Mouse (Mus musculus) limb, embryonic 15.5 days (tissue): ENCODE data around the gene Sdr39u1. TPM values are rescaled to one million over a fixed set of nuclear protein-coding genes. Genes with fewer than 3 reads are reported as not detected.

ENCODE experiments used
- ATAC-seq: fragments of 200-750 bp; cut with Nextera tagmentation; 2 replicates; pipeline ENCODE4 v1.8.0; 2017; ENCODE audit warnings: low read depth, moderate TSS enrichment; ENCODE audit not compliant: insufficient number of reproducible peaks, low FRiP score, low TSS enrichment
- H3K27ac ChIP-seq: fragments of 300-500 bp; sonication (generic); 2 replicates; pipeline ENCODE4 v1.5.1; 2015; ENCODE audit warnings: moderate library complexity, mild to moderate bottlenecking, inconsistent platforms
- H3K27me3 ChIP-seq: fragments of 300-500 bp; sonication (generic); 2 replicates; pipeline ENCODE4 v1.6.1; 2015; ENCODE audit warnings: inconsistent platforms
- H3K36me3 ChIP-seq: fragments of 300-500 bp; sonication (generic); 2 replicates; pipeline ENCODE4 v1.6.1; 2015; ENCODE audit warnings: inconsistent platforms
- H3K4me1 ChIP-seq: fragments of 300-500 bp; sonication (generic); 2 replicates; pipeline ENCODE4 v1.6.1; 2015; ENCODE audit warnings: inconsistent platforms
- H3K4me2 ChIP-seq: fragments of 300-500 bp; sonication (generic); 2 replicates; pipeline ENCODE4 v1.6.1; 2015; ENCODE audit warnings: mild to moderate bottlenecking, inconsistent platforms
- H3K4me3 ChIP-seq: fragments of 300-500 bp; sonication (generic); 2 replicates; pipeline ENCODE4 v1.5.1; 2015; ENCODE audit warnings: mild to moderate bottlenecking, inconsistent platforms
- H3K9ac ChIP-seq: fragments of 300-500 bp; sonication (generic); 2 replicates; pipeline ENCODE4 v1.6.1; 2015; ENCODE audit warnings: inconsistent platforms
- H3K9me3 ChIP-seq: fragments of 300-500 bp; sonication (generic); 2 replicates; pipeline ENCODE4 v1.6.1; 2016; ENCODE audit warnings: inconsistent platforms
- WGBS: fragments of 180-500 bp; shearing (Covaris S2); methylation state at CpG from one replicate; pipeline ENCODE4 v1.1.7; 2015; 5-methylcytosine and 5-hydroxymethylcytosine counted together
- polyA plus RNA-seq: library from polyadenylated mRNA; unstranded; fragments of >200 nt; fragmentation: Nextera tagmentation; extraction: Ambion mirVana; gene quantifications from 2 replicates; pipeline ENCODE4 v1.2.1, GENCODE M21; 2015

Gene Sdr39u1
- polyA plus RNA-seq, 1 experiment from 2014 or later, result 91.0 TPM

- ATAC-seq, result no peak
- peaks cover 17% of the 10 kb centered on the region for H3K4me1 ChIP-seq
- WGBS, result 86% methylated on average over 14 of the region's 14 CpGs
- no peak overlapping the region for H3K4me3 ChIP-seq
- no peak overlapping the region for H3K27ac ChIP-seq
- H3K27me3 ChIP-seq, result no peaks in the 10 kb centered on the region
- H3K36me3 ChIP-seq, result peaks cover 90% of the 10 kb centered on the region
- H3K9ac ChIP-seq, result no peak overlapping the region
- no peak overlapping the region for H3K4me2 ChIP-seq
- no peaks in the 10 kb centered on the region for H3K9me3 ChIP-seq
These were observed 31.7 kb downstream of the Sdr39u1 start for GRCm38 (mm10) chr14:55868230-55869026.

- WGBS, result 35% methylated on average over 4 of the region's 4 CpGs
These were observed 33.1 kb downstream of the Sdr39u1 start for GRCm38 (mm10) chr14:55866962-55867361.

DNA sequence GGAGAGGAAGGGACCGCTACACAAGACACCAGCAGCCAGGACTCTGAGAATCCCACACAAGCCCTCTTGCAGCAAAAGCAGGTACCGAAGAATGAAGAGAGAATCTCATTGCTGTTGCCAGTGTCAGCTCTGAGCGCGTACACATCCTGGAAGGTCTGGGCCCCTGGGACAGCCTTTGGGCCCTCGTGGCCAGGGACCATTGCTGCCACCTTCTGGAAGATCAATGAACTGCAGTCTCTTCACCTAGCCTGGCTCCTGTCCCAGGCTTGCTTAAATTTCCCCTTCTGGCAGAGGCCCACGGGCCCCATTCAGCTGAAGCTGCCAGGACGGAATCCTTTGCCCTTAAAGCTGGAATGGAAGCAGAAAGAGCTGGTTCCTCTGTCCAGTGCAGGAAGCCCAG is 36.3 kb downstream of the Sdr39u1 start:
- 0 out of 2 replicates have a peak, but pooled peaks have one; percentile 64 for ATAC-seq
- peaks cover 43% of the 10 kb centered on the region for H3K4me1 ChIP-seq
- H3K9ac ChIP-seq, result no peak overlapping the region
- no peaks in the 10 kb centered on the region for H3K9me3 ChIP-seq
- no peak overlapping the region for H3K4me3 ChIP-seq
- 0 out of 2 replicates have a peak overlapping the region, but pooled peaks have one; percentile 29 for H3K27ac ChIP-seq
- no peak overlapping the region for H3K4me2 ChIP-seq
- 19% methylated on average over 7 of the region's 7 CpGs for WGBS
- H3K27me3 ChIP-seq, result no peaks in the 10 kb centered on the region
- peaks cover 54% of the 10 kb centered on the region for H3K36me3 ChIP-seq

More at GRCm38 (mm10) chr14:55866962-55867361, 33.1 kb downstream of the Sdr39u1 start:
- no peak overlapping the region for H3K27ac ChIP-seq
- H3K9ac ChIP-seq, result no peak overlapping the region
- no peaks in the 10 kb centered on the region for H3K27me3 ChIP-seq
- no peak overlapping the region for H3K4me3 ChIP-seq
- H3K9me3 ChIP-seq, result no peaks in the 10 kb centered on the region
- peaks cover 85% of the 10 kb centered on the region for H3K36me3 ChIP-seq
- no peak for ATAC-seq
- peaks cover 26% of the 10 kb centered on the region for H3K4me1 ChIP-seq
- no peak overlapping the region for H3K4me2 ChIP-seq

DNA sequence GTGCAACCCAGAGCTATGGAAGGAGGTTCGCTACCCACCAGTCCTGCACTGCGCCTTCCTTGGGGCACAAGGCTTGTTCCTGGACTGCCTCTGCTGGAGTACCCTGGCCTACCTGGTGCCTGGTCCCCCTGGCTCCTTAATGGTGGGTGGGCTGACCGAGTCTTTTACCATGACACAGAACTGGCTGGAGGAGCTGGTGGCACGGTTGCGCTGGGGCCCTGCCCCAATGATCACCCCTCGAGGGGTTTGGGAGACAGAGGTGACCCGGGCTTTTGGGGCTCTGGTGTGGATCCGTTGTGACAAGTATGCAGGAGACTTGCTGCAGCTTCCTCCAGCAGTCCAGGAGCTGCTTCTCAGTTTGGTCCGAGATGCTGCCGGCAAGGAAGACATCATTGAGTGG is 37.1 kb downstream of the Sdr39u1 start:
- peaks cover 48% of the 10 kb centered on the region for H3K4me1 ChIP-seq

GRCm38 (mm10) chr14:55862186-55862585 is 37.9 kb downstream of the Sdr39u1 start:
- no peak overlapping the region for H3K9ac ChIP-seq
- H3K4me1 ChIP-seq, result peaks cover 56% of the 10 kb centered on the region
- H3K36me3 ChIP-seq, result peaks cover 42% of the 10 kb centered on the region
- H3K4me2 ChIP-seq, result no peak overlapping the region
- H3K27me3 ChIP-seq, result no peaks in the 10 kb centered on the region
- H3K4me3 ChIP-seq, result no peak overlapping the region
- WGBS, result 54% methylated on average over 6 of the region's 6 CpGs
- no peak for ATAC-seq
- no peak overlapping the region for H3K27ac ChIP-seq
- H3K9me3 ChIP-seq, result no peaks in the 10 kb centered on the region

More for the DNA sequence above, 37.1 kb downstream of the Sdr39u1 start:
- Histone ChIP-seq H3K9ac (no peak overlapping the region), H3K9me3 (no peaks in the 10 kb centered on the region), H3K27ac (peak overlapping the region; percentile 29), H3K27me3 (no peaks in the 10 kb centered on the region), H3K4me3 (no peak overlapping the region), H3K4me2 (no peak overlapping the region), H3K36me3 (peaks cover 46% of the 10 kb centered on the region)
- 89% methylated on average over 10 of the region's 10 CpGs for WGBS
- ATAC-seq, result no peak

GRCm38 (mm10) chr14:55857588-55857987 is 42.5 kb downstream of the Sdr39u1 start:
- Histone ChIP-seq H3K27ac (no peak overlapping the region), H3K9ac (no peak overlapping the region), H3K4me2 (peak overlapping the region; percentile 27; the same call in 1 of the 2 replicates), H3K4me1 (peaks cover 67% of the 10 kb centered on the region), H3K9me3 (no peaks in the 10 kb centered on the region), H3K27me3 (no peaks in the 10 kb centered on the region), H3K36me3 (peaks cover 9% of the 10 kb centered on the region; the same call in 1 of the 2 replicates), H3K4me3 (0 out of 2 replicates have a peak overlapping the region, but pooled peaks have one; percentile 74)
- ATAC-seq, result no peak
- WGBS, result 42% methylated on average over 4 of the region's 4 CpGs

GRCm38 (mm10) chr14:55855101-55855561 is 45.0 kb downstream of the Sdr39u1 start:
- peaks cover 58% of the 10 kb centered on the region for H3K4me1 ChIP-seq
- peak overlapping the region; percentile 76 for H3K4me2 ChIP-seq
- peaks cover 5% of the 10 kb centered on the region; the same call in 1 of the 2 replicates for H3K36me3 ChIP-seq
- H3K27ac ChIP-seq, result peak overlapping the region; percentile 97
- no peaks in the 10 kb centered on the region for H3K9me3 ChIP-seq
- ATAC-seq, result peak; percentile 45
- peak overlapping the region; percentile 73 for H3K9ac ChIP-seq
- 2% methylated on average over 4 of the region's 4 CpGs for WGBS
- H3K4me3 ChIP-seq, result peak overlapping the region; percentile 74
- no peaks in the 10 kb centered on the region for H3K27me3 ChIP-seq

GRCm38 (mm10) chr14:55854406-55855100 is 45.5 kb downstream of the Sdr39u1 start:
- WGBS, result 0% methylated on average over 9 of the region's 9 CpGs
- peak overlapping the region; percentile 76 for H3K4me2 ChIP-seq
- peaks cover 5% of the 10 kb centered on the region; the same call in 1 of the 2 replicates for H3K36me3 ChIP-seq
- peak overlapping the region; percentile 73 for H3K9ac ChIP-seq
- peak overlapping the region; percentile 74 for H3K4me3 ChIP-seq
- H3K4me1 ChIP-seq, result peaks cover 56% of the 10 kb centered on the region
- peak overlapping the region; percentile 97 for H3K27ac ChIP-seq
- no peak for ATAC-seq
- H3K9me3 ChIP-seq, result no peaks in the 10 kb centered on the region
- H3K27me3 ChIP-seq, result no peaks in the 10 kb centered on the region

DNA sequence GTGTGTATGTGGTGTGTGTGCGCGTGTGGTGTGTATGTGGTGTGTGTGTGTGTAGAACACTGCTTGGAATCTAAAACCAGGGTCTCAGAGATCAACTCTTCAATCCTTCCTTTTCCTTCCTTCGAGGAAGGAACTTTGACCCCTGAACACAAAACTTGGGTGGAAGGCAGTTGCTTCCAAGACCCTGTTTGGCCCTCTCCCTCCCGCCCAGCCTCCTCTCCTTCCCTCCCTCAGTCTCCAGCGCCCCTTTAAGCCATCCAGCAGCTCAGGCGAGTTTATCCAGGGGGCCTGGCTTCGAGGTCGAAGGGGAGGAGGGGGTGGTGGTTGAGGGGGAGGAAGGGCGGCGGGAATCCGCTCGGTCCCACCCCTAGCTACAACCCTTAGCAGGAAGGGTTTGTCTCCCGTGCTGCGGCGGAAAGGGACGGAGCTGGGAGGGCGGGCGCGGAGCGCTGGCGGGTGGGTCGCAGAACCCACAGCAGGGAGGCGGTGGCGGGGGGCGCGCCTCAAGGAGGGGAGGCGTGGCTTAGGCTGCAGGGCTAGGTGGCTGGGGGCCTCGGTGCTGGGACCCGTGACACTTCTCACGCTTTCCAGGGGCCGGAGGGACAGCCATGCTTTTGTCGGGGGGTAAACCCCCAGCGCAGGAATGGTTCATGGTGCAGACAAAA is 46.3 kb downstream of the Sdr39u1 start, which contains the start of gene Nynrin:
Nynrin (plus strand) TSS at position 390 of the 665 bp plus-strand sequence.
- ATAC-seq, result peak; percentile 93
- no peaks in the 10 kb centered on the region for H3K27me3 ChIP-seq
- peak within 1 kb of the TSS; percentile 97 for H3K27ac ChIP-seq
- peak within 1 kb of the TSS; percentile 76 for H3K4me2 ChIP-seq
- under 1% methylated on average over 32 of the region's 33 CpGs for WGBS
- peaks cover 5% of the 10 kb centered on the region; the same call in 1 of the 2 replicates for H3K36me3 ChIP-seq
- H3K9me3 ChIP-seq, result no peaks in the 10 kb centered on the region
- H3K4me3 ChIP-seq, result peak within 1 kb of the TSS; percentile 74
- H3K9ac ChIP-seq, result peak within 1 kb of the TSS; percentile 73
- H3K4me1 ChIP-seq, result peaks cover 53% of the 10 kb centered on the region

DNA sequence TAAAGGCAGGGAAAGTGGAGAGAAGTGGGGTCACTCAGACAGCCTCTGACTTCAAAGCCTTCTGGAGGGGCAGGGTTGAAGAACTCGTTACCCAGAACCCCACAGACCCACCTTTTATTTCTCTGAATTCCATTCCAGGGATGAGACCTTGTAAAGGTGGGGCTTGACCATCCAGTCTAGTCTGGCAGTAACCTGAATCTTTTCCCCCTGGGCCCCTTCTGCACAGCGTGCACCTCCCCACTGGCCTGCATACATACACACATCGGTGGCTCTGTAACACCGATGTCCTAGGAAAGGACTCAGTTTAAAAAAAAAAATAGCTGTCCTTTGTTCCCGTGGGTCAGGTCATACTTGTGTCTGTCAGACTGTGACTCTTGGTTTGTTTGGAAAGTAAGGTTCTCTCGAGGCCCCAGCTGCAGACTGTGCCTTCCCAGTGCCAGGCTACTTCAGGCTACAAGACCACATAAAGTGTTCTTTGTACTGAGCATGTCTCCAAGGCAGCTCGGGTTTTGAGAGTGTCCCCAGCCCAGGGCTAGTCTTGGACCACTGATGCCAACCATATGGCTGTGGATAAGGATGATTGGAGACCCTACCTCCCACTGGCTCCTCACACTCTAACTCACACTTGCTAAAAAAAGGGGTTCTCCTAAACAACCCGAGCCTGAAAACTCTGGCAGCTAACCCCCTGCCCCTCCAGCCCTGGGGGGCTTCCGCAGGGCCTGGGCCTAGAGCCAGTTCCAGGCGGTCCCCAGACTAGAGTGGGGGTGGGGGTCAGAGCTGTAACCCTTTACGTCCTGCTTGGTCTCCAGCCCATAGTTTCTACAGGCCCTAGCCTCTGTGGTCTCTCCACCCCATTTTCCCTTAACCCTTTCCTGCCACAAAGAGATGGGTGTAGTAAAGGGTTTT is 47.2 kb downstream of the Sdr39u1 start:
- H3K4me3 ChIP-seq, result peak overlapping the region; percentile 74
- peaks cover 47% of the 10 kb centered on the region for H3K4me1 ChIP-seq
- H3K36me3 ChIP-seq, result peaks cover 5% of the 10 kb centered on the region; the same call in 1 of the 2 replicates
- peak overlapping the region; percentile 17; the same call in 1 of the 2 replicates for H3K9ac ChIP-seq
- H3K27me3 ChIP-seq, result no peaks in the 10 kb centered on the region
- H3K4me2 ChIP-seq, result peak overlapping the region; percentile 76
- H3K9me3 ChIP-seq, result no peaks in the 10 kb centered on the region
- 4% methylated on average over 11 of the region's 11 CpGs for WGBS
- H3K27ac ChIP-seq, result peak overlapping the region; percentile 97
- ATAC-seq, result peak; percentile 73
